In the genomic region with DNA sequence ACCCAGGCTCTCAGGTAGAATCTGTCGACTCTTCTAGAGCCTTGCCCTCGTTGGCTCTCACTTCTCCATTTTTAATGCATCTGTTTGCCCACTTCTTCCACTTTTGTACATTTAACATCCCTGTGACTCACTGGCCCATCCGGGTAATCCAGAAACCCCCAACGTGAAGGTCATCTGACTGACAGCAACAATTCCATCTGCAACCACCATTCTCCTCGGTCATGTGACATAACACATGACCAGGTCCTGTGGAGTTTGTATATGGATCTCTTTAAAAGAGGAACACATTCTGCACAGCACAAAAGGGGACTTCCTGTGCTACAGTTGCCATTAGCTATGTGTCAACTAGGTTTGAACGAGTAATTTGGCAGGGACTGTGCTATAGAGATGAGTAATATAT, we compare ENCODE assay signal across 12 mouse cellular contexts. TPM values are rescaled to one million over a fixed set of nuclear protein-coding genes. Genes with fewer than 3 reads are reported as not detected.
DNase-seq lines count a peak whose midpoint lies in the region; ATAC-seq and TF ChIP-seq lines count a peak whose summit lies in the region.
"Had no signal": no experiment of that assay in that cellular context is flagged by ENCODE, and none has a peak within 500 bp of the region (broad histone marks: within the 10 kb centered on the region; RNA-seq: fewer than 3 reads in every experiment).

No protein-coding gene starts in this region.

- H3K9me3 ChIP-seq in liver, embryonic 13.5 days (replicated peaks): no peaks in the 10 kb centered on the region
- H3K9me3 ChIP-seq in liver, embryonic 12.5 days (replicated peaks): no peaks in the 10 kb centered on the region
- H3K9me3 ChIP-seq in lung, postnatal 0 days (ENCODE audit: low read length): no peaks in the 10 kb centered on the region
- H3K9me3 ChIP-seq: limb, embryonic 15.5 days; stomach, embryonic 15.5 days had no signal

- 39% methylated on average over 6 of the region's 6 CpGs for WGBS in liver, embryonic 13.5 days (ENCODE audit: insufficient replicate concordance)
- 41% methylated on average over 6 of the region's 6 CpGs for WGBS in liver, embryonic 12.5 days (ENCODE audit: insufficient replicate concordance)
- WGBS in lung, postnatal 0 days: 71% methylated on average over 6 of the region's 6 CpGs

- H3K27me3 ChIP-seq in liver, embryonic 13.5 days: no peaks in the 10 kb centered on the region
- H3K27me3 ChIP-seq in liver, embryonic 12.5 days (replicated peaks): no peaks in the 10 kb centered on the region
- H3K27me3 ChIP-seq in lung, postnatal 0 days (replicated peaks; ENCODE audit: insufficient read depth, low read length): no peaks in the 10 kb centered on the region
- H3K27me3 ChIP-seq: limb, embryonic 15.5 days; stomach, embryonic 15.5 days had no signal

- 0 out of 2 replicates have a peak, but pooled peaks have one; percentile 15 for ATAC-seq in liver, embryonic 13.5 days (ENCODE audit: low read depth)
- no peak for ATAC-seq in liver, embryonic 12.5 days
- ATAC-seq in lung, postnatal 0 days: peak; percentile 59
- ATAC-seq: intestine, embryonic 16.5 days had no signal

- no peak overlapping the region for H3K27ac ChIP-seq in liver, embryonic 13.5 days
- H3K27ac ChIP-seq in liver, embryonic 12.5 days: no peak overlapping the region
- no peak overlapping the region for H3K27ac ChIP-seq in lung, postnatal 0 days (ENCODE audit: low read length)
- H3K27ac ChIP-seq: limb, embryonic 15.5 days; stomach, embryonic 15.5 days had no signal

- H3K4me2 ChIP-seq in liver, embryonic 13.5 days: no peak overlapping the region
- H3K4me2 ChIP-seq in liver, embryonic 12.5 days: no peak overlapping the region
- no peak overlapping the region for H3K4me2 ChIP-seq in lung, postnatal 0 days (replicated peaks; ENCODE audit: low read depth, low read length)
- H3K4me2 ChIP-seq: limb, embryonic 15.5 days; stomach, embryonic 15.5 days had no signal

- DNase-seq in liver, embryonic 13.5 days: no peak
- DNase-seq in NIH3T3 (ENCODE audit: low read depth): peak; percentile 22
- peak; percentile 15 for DNase-seq in lung, postnatal 0 days (ENCODE audit: low spot score)
- DNase-seq in skeletal muscle tissue, adult 2 months (ENCODE audit: low read depth, low spot score): peak; percentile 67
- no peak for DNase-seq in urinary bladder, postnatal 4 days (ENCODE audit: low spot score in 2 of 2)
- DNase-seq in thymus, postnatal 14 days: no peak
- DNase-seq: adrenal gland, postnatal 14 days; cerebellum, adult 9-11 months had no signal

- no peak for TF ChIP-seq CTCF in lung, postnatal 0 days (IDR thresholded peaks at IDR 0.05)

- TF ChIP-seq EP300 in lung, postnatal 0 days (IDR thresholded peaks at IDR 0.05): no peak

- no peak overlapping the region for H3K4me3 ChIP-seq in liver, embryonic 13.5 days (replicated peaks)
- H3K4me3 ChIP-seq in liver, embryonic 12.5 days: no peak overlapping the region
- H3K4me3 ChIP-seq in lung, postnatal 0 days (ENCODE audit: low read depth, low read length): no peak overlapping the region
- H3K4me3 ChIP-seq: limb, embryonic 15.5 days; stomach, embryonic 15.5 days had no signal

- no peaks in the 10 kb centered on the region for H3K36me3 ChIP-seq in liver, embryonic 13.5 days
- H3K36me3 ChIP-seq in liver, embryonic 12.5 days: no peaks in the 10 kb centered on the region
- H3K36me3 ChIP-seq in lung, postnatal 0 days (ENCODE audit: insufficient read depth, low read length): no peaks in the 10 kb centered on the region
- H3K36me3 ChIP-seq: limb, embryonic 15.5 days; stomach, embryonic 15.5 days had no signal

- no peaks in the 10 kb centered on the region for H3K4me1 ChIP-seq in liver, embryonic 13.5 days (replicated peaks)
- no peaks in the 10 kb centered on the region for H3K4me1 ChIP-seq in liver, embryonic 12.5 days
- no peaks in the 10 kb centered on the region for H3K4me1 ChIP-seq in lung, postnatal 0 days (ENCODE audit: insufficient read depth, low read depth, low read length)
- H3K4me1 ChIP-seq: limb, embryonic 15.5 days; stomach, embryonic 15.5 days had no signal

- H3K9ac ChIP-seq in liver, embryonic 13.5 days: no peak overlapping the region
- no peak overlapping the region for H3K9ac ChIP-seq in liver, embryonic 12.5 days
- H3K9ac ChIP-seq in lung, postnatal 0 days (replicated peaks; ENCODE audit: low read depth): no peak overlapping the region
- H3K9ac ChIP-seq: limb, embryonic 15.5 days; stomach, embryonic 15.5 days had no signal

RNA-seq across cellular contexts. Expression of a gene that starts 28.1 kb away (rescaled TPM):
- polyA plus RNA-seq in liver, embryonic 13.5 days (2015; fragmentation: Nextera tagmentation; extraction: Ambion mirVana): not detected in 2 replicates
- polyA plus RNA-seq in liver, embryonic 12.5 days (2016; fragmentation: Nextera tagmentation; extraction: Ambion mirVana): not detected in 2 replicates
- polyA plus RNA-seq in lung, postnatal 0 days (2015; fragmentation: Nextera tagmentation; extraction: Ambion mirVana): not detected in 2 replicates
- polyA plus RNA-seq: intestine, embryonic 16.5 days; limb, embryonic 15.5 days; stomach, embryonic 15.5 days had no signal

RNA-seq across cellular contexts. Expression of a gene that starts 44.4 kb away (rescaled TPM):
- 5.4 and 5.6 TPM in 2 replicates for polyA plus RNA-seq in liver, embryonic 13.5 days (2015; fragmentation: Nextera tagmentation; extraction: Ambion mirVana)
- 7.9 and 8.4 TPM in 2 replicates for polyA plus RNA-seq in liver, embryonic 12.5 days (2016; fragmentation: Nextera tagmentation; extraction: Ambion mirVana)
- not detected in 2 replicates for polyA plus RNA-seq in lung, postnatal 0 days (2015; fragmentation: Nextera tagmentation; extraction: Ambion mirVana)

RNA-seq across cellular contexts. Expression of a gene that starts 52.1 kb away (rescaled TPM):
- polyA plus RNA-seq in liver, embryonic 13.5 days (2015; fragmentation: Nextera tagmentation; extraction: Ambion mirVana): 2.8 and 3.8 TPM in 2 replicates
- polyA plus RNA-seq in liver, embryonic 12.5 days (2016; fragmentation: Nextera tagmentation; extraction: Ambion mirVana): 3.7 and 4.1 TPM in 2 replicates
- polyA plus RNA-seq in lung, postnatal 0 days (2015; fragmentation: Nextera tagmentation; extraction: Ambion mirVana): 8.9 and 9.5 TPM in 2 replicates

RNA-seq across cellular contexts. Expression of a gene that starts 53.0 kb away (rescaled TPM):
- polyA plus RNA-seq in liver, embryonic 13.5 days (2015; fragmentation: Nextera tagmentation; extraction: Ambion mirVana): not detected in 2 replicates
- 0.12 TPM in 1 of 2 replicates, not detected in the other for polyA plus RNA-seq in liver, embryonic 12.5 days (2016; fragmentation: Nextera tagmentation; extraction: Ambion mirVana)
- 0.24 and 0.36 TPM in 2 replicates for polyA plus RNA-seq in lung, postnatal 0 days (2015; fragmentation: Nextera tagmentation; extraction: Ambion mirVana)

Comparison
In these comparisons a context has a peak if more than half of its experiments do, and no peak if none do; other contexts are left out.
1. DNase-seq: peak in NIH3T3 (single experiment), lung, postnatal 0 days (single experiment) and skeletal muscle tissue, adult 2 months (single experiment); none in liver, embryonic 13.5 days (single experiment), urinary bladder, postnatal 4 days (0 of 2) and thymus, postnatal 14 days (single experiment).